Comparison of ENCODE assay signal across 23 mouse cellular contexts in the genomic region with DNA sequence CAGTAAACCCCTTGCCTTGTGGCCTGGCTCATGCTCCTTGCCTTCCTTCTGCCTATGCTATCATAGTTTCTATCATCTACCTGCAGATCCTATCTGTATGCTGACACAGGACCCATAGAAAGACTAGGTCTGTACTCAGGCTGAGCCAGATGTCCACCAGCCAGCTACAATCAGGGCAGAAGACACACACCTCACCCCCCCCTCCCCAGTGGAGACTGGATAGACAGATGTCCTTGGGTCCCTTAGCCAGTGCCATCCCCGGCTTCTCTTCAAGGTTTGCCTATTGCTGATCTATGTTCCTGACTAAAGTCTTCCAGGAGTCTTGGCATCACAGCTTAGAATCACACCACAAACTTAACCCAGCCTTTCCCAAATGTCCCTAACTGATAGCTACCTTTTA. TPM values are rescaled to one million over a fixed set of nuclear protein-coding genes. Genes with fewer than 3 reads are reported as not detected.
DNase-seq lines count a peak whose midpoint lies in the region; ATAC-seq and TF ChIP-seq lines count a peak whose summit lies in the region.
"Had no signal": no experiment of that assay in that cellular context is flagged by ENCODE, and none has a peak within 500 bp of the region (broad histone marks: within the 10 kb centered on the region; RNA-seq: fewer than 3 reads in every experiment).

No protein-coding gene starts in this region.

- intact Hi-C loops in heart, adult 2 months (cut with DNase I): no loop called here

- TF ChIP-seq POLR2A in heart, adult 2 months (IDR thresholded peaks at IDR 0.05; ENCODE audit: insufficient read depth, low read depth, low read length): no peak

- TF ChIP-seq EP300 in heart, adult 2 months (IDR thresholded peaks at IDR 0.05; ENCODE audit: insufficient read depth, low read depth, low read length): no peak

- no peaks in the 10 kb centered on the region for H3K79me2 ChIP-seq in heart, adult 2 months (replicated peaks; ENCODE audit: control insufficient read depth, insufficient read depth, low read length)

- TF ChIP-seq CTCF in heart, adult 2 months (IDR thresholded peaks at IDR 0.05): no peak
- no peak for TF ChIP-seq CTCF in kidney, postnatal 0 days (IDR thresholded peaks at IDR 0.05; ENCODE audit: low read depth)

- peak; percentile 73 for DNase-seq in heart, adult 11 months
- no peak for DNase-seq in heart, adult 2 months
- no peak for DNase-seq in kidney, postnatal 36 days
- no peak for DNase-seq in kidney, postnatal 0 days (ENCODE audit: low spot score)
- DNase-seq in kidney, adult 11 months: no peak
- DNase-seq: adrenal gland, adult 8-10 months; adrenal gland, postnatal 25 days; cerebellum, adult 11 months; cerebellum, adult 18-20 months; cerebellum, adult 8-10 months; cerebellum, adult 9-11 months; cerebellum, postnatal 14 days; cerebellum, postnatal 36 days; embryo, embryonic 11 days had no signal

- no peak for ATAC-seq in kidney, embryonic 15.5 days (replicated peaks; ENCODE audit: low FRiP score)
- ATAC-seq in kidney, postnatal 0 days (replicated peaks; ENCODE audit: low FRiP score, low read depth): no peak
- ATAC-seq: forebrain, embryonic 14.5 days; forebrain, embryonic 16.5 days had no signal

- no peak overlapping the region for H3K4me3 ChIP-seq in heart, adult 2 months
- H3K4me3 ChIP-seq in kidney, embryonic 15.5 days (replicated peaks): no peak overlapping the region
- no peak overlapping the region for H3K4me3 ChIP-seq in kidney, postnatal 0 days (replicated peaks; ENCODE audit: low read depth, low read length)
- H3K4me3 ChIP-seq: embryonic facial prominence, embryonic 13.5 days; embryonic facial prominence, embryonic 15.5 days; erythroblast, embryonic 14.5 days; forebrain, embryonic 10.5 days; forebrain, embryonic 12.5 days had no signal

- peaks cover 5% of the 10 kb centered on the region for H3K36me3 ChIP-seq in heart, adult 2 months (ENCODE audit: control insufficient read depth, insufficient read depth, low read length)
- peaks cover 32% of the 10 kb centered on the region for H3K36me3 ChIP-seq in kidney, embryonic 15.5 days
- peaks cover 15% of the 10 kb centered on the region; the same call in 1 of the 2 replicates for H3K36me3 ChIP-seq in kidney, postnatal 0 days (ENCODE audit: insufficient read depth, low read length)

- H3K27ac ChIP-seq in heart, adult 2 months: no peak overlapping the region
- H3K27ac ChIP-seq in kidney, embryonic 15.5 days: 0 out of 2 replicates have a peak overlapping the region, but pooled peaks have one; percentile 18
- H3K27ac ChIP-seq in kidney, postnatal 0 days: 0 out of 2 replicates have a peak overlapping the region, but pooled peaks have one; percentile 25
- H3K27ac ChIP-seq: embryonic facial prominence, embryonic 13.5 days; embryonic facial prominence, embryonic 15.5 days; forebrain, embryonic 10.5 days; forebrain, embryonic 12.5 days had no signal

- no peak overlapping the region for H3K9ac ChIP-seq in heart, adult 2 months (ENCODE audit: low read depth, low read length)
- H3K9ac ChIP-seq in kidney, embryonic 15.5 days: no peak overlapping the region
- H3K9ac ChIP-seq in kidney, postnatal 0 days (ENCODE audit: low read depth, low read length): no peak overlapping the region
- H3K9ac ChIP-seq: embryonic facial prominence, embryonic 13.5 days; embryonic facial prominence, embryonic 15.5 days; forebrain, embryonic 12.5 days had no signal

- peaks cover 4% of the 10 kb centered on the region for H3K4me1 ChIP-seq in heart, adult 2 months (ENCODE audit: control insufficient read depth, insufficient read depth, low read length)
- peaks cover 55% of the 10 kb centered on the region for H3K4me1 ChIP-seq in kidney, embryonic 15.5 days
- peaks cover 13% of the 10 kb centered on the region; the same call in 1 of the 2 replicates for H3K4me1 ChIP-seq in kidney, postnatal 0 days (replicated peaks; ENCODE audit: insufficient read depth, low read length)
- H3K4me1 ChIP-seq: embryonic facial prominence, embryonic 15.5 days had no signal

- H3K9me3 ChIP-seq in kidney, embryonic 15.5 days (replicated peaks): no peaks in the 10 kb centered on the region
- H3K9me3 ChIP-seq in kidney, postnatal 0 days (replicated peaks; ENCODE audit: low read length): no peaks in the 10 kb centered on the region
- H3K9me3 ChIP-seq: embryonic facial prominence, embryonic 13.5 days; embryonic facial prominence, embryonic 15.5 days; forebrain, embryonic 10.5 days; forebrain, embryonic 12.5 days had no signal

- H3K27me3 ChIP-seq in heart, adult 2 months (ENCODE audit: control insufficient read depth, insufficient read depth, low read length): no peaks in the 10 kb centered on the region
- no peaks in the 10 kb centered on the region for H3K27me3 ChIP-seq in kidney, embryonic 15.5 days
- H3K27me3 ChIP-seq in kidney, postnatal 0 days (ENCODE audit: insufficient read depth, low read length): no peaks in the 10 kb centered on the region
- H3K27me3 ChIP-seq: embryonic facial prominence, embryonic 13.5 days; embryonic facial prominence, embryonic 15.5 days; forebrain, embryonic 12.5 days had no signal

- 92% methylated on average over 1 of the region's 1 CpGs for WGBS in heart, adult 2 months
- 92% methylated on average over 1 of the region's 1 CpGs for WGBS in kidney, embryonic 15.5 days
- 94% methylated on average over 1 of the region's 1 CpGs for WGBS in kidney, postnatal 0 days

- H3K4me2 ChIP-seq in kidney, embryonic 15.5 days: no peak overlapping the region
- no peak overlapping the region for H3K4me2 ChIP-seq in kidney, postnatal 0 days (ENCODE audit: low read length)
- H3K4me2 ChIP-seq: embryonic facial prominence, embryonic 13.5 days; embryonic facial prominence, embryonic 15.5 days; forebrain, embryonic 12.5 days had no signal

RNA-seq across cellular contexts. Expression of a gene that starts 9.7 kb away (rescaled TPM):
- total RNA-seq in heart, adult 2 months (2021): under 1 TPM in 1 of 2 experiments, not detected in 1; 0.23 TPM
- 0.08 and 0.32 TPM in 2 replicates for polyA plus RNA-seq in heart, adult 2 months (2012; rRNA removed)
- 30.0 and 35.6 TPM in 2 replicates for polyA plus RNA-seq in kidney, embryonic 15.5 days (2015; fragmentation: Nextera tagmentation; extraction: Ambion mirVana)
- polyA plus RNA-seq in kidney, postnatal 0 days (2015; fragmentation: Nextera tagmentation; extraction: Ambion mirVana): 42.4 and 44.8 TPM in 2 replicates
- total RNA-seq: common myeloid progenitor, adult 5-6 weeks had no signal
- polyA plus RNA-seq: erythroblast, embryonic 14.5 days had no signal

RNA-seq across cellular contexts. Expression of a gene that starts 31.5 kb away (rescaled TPM):
- total RNA-seq in heart, adult 2 months (2021): 10 to 100 TPM; 13.0 to 13.3 TPM
- polyA plus RNA-seq in heart, adult 2 months (2012; rRNA removed): 37.5 and 40.5 TPM in 2 replicates
- 39.2 and 43.7 TPM in 2 replicates for polyA plus RNA-seq in kidney, embryonic 15.5 days (2015; fragmentation: Nextera tagmentation; extraction: Ambion mirVana)
- polyA plus RNA-seq in kidney, postnatal 0 days (2015; fragmentation: Nextera tagmentation; extraction: Ambion mirVana): 28.0 and 30.5 TPM in 2 replicates

RNA-seq across cellular contexts. Expression of a gene that starts 37.6 kb away (rescaled TPM):
- total RNA-seq in heart, adult 2 months (2021): 10 to 100 TPM; 46.4 to 48.9 TPM
- polyA plus RNA-seq in heart, adult 2 months (2012; rRNA removed): 61.7 and 69.0 TPM in 2 replicates
- polyA plus RNA-seq in kidney, embryonic 15.5 days (2015; fragmentation: Nextera tagmentation; extraction: Ambion mirVana): 85.8 and 88.3 TPM in 2 replicates
- 112 and 122 TPM in 2 replicates for polyA plus RNA-seq in kidney, postnatal 0 days (2015; fragmentation: Nextera tagmentation; extraction: Ambion mirVana)

RNA-seq across cellular contexts. Expression of a gene that starts 56.9 kb away (rescaled TPM):
- 10 to 100 TPM; 35.0 to 48.8 TPM for total RNA-seq in heart, adult 2 months (2021)
- polyA plus RNA-seq in heart, adult 2 months (2012; rRNA removed): 73.7 and 89.2 TPM in 2 replicates
- 30.7 and 38.3 TPM in 2 replicates for polyA plus RNA-seq in kidney, embryonic 15.5 days (2015; fragmentation: Nextera tagmentation; extraction: Ambion mirVana)
- polyA plus RNA-seq in kidney, postnatal 0 days (2015; fragmentation: Nextera tagmentation; extraction: Ambion mirVana): 15.6 and 19.4 TPM in 2 replicates
- total RNA-seq: common myeloid progenitor, adult 5-6 weeks had no signal

Comparison
In these comparisons a context has a peak if more than half of its experiments do, and no peak if none do; other contexts are left out.
1. RNA of a gene that starts 9.7 kb away (polyA plus RNA-seq): 42.4 to 44.8 TPM in kidney, postnatal 0 days and 30.0 to 35.6 TPM in kidney, embryonic 15.5 days; 0.08 to 0.32 TPM in heart, adult 2 months; every median in the first group is over 10 times any median in the second.